Mouse (Mus musculus) MEL (cell line): ENCODE measurements at regions not wholly inside any gene's neighbourhood (a gene's known extent, or its start where the extent isn't known, plus 50 kb on each side); places are given as distances from the start of the nearest gene placed in this dataset.

Experiments
- DNase-seq: peaks from one replicate; pipeline ENCODE4 v3.0.0; 2011; ENCODE audit warnings: low read depth, low spot score
- H3K27ac ChIP-seq: 2 replicates; pipeline ENCODE4 v1.5.1; 2012; ENCODE audit warnings: low read depth, mild to moderate bottlenecking, control low read depth, low read length, moderate library complexity; ENCODE audit not compliant: control insufficient read depth
- H3K27me3 ChIP-seq, 2 experiments: fragments of 150-350 bp in 1 of 2; sonication (generic) in 1 of 2; 2 replicates each; pipeline ENCODE4 v1.6.1; 2012; ENCODE audit warnings: low read length in 2 of 2, mild to moderate bottlenecking in 2 of 2, improper control_type of control experiment in 1 of 2, moderate library complexity in 1 of 2; ENCODE audit not compliant: insufficient read depth in 2 of 2, control insufficient read depth in 1 of 2
- H3K36me3 ChIP-seq, 2 experiments: 2 replicates each; pipeline ENCODE4 v1.6.1; 2012 to 2014; ENCODE audit warnings: low read length in 2 of 2, improper control_type of control experiment in 1 of 2, inconsistent platforms in 1 of 2, mild to moderate bottlenecking in 1 of 2; ENCODE audit not compliant: insufficient read depth in 2 of 2, control insufficient read depth in 1 of 2
- H3K4me1 ChIP-seq, 2 experiments: fragments of 150-350 bp in 1 of 2; sonication (generic) in 1 of 2; 2 replicates each; pipeline ENCODE4 v1.6.1; 2012; ENCODE audit warnings: low read length in 2 of 2, improper control_type of control experiment in 1 of 2, mild to moderate bottlenecking in 1 of 2; ENCODE audit not compliant: insufficient read depth in 2 of 2, control insufficient read depth in 1 of 2
- H3K4me3 ChIP-seq, 2 experiments: fragments of 150-350 bp in 1 of 2; sonication (generic) in 1 of 2; 2 replicates each; pipeline ENCODE4 v1.5.1; 2012; ENCODE audit warnings: low read depth in 2 of 2, low read length in 2 of 2, mild to moderate bottlenecking in 2 of 2, moderate library complexity in 2 of 2, control low read depth in 1 of 2, improper control_type of control experiment in 1 of 2; ENCODE audit not compliant: control insufficient read depth in 1 of 2, insufficient read depth in 1 of 2
- H3K79me2 ChIP-seq: 2 replicates; pipeline ENCODE4 v1.6.1; 2012; ENCODE audit warnings: mild to moderate bottlenecking, low read length, moderate library complexity; ENCODE audit not compliant: control insufficient read depth, poor library complexity, insufficient read depth
- H3K9ac ChIP-seq: 2 replicates; pipeline ENCODE4 v1.6.1; 2012; ENCODE audit warnings: low read depth, mild to moderate bottlenecking, control low read depth, low read length, moderate library complexity; ENCODE audit not compliant: control insufficient read depth, poor library complexity, severe bottlenecking
- H3K9me3 ChIP-seq: fragments of 150-350 bp; sonication (generic); replicated peaks from 2 replicates; pipeline ENCODE4 v1.6.1; 2012; ENCODE audit warnings: mild to moderate bottlenecking, low read length, improper control_type of control experiment, moderate library complexity; ENCODE audit not compliant: insufficient read depth
- CHD1 ChIP-seq: IDR thresholded peaks from 2 replicates; pipeline ENCODE4 v1.6.1; 2012; ENCODE audit warnings: low read depth, mild to moderate bottlenecking, inconsistent platforms, low read length, improper control_type of control experiment
- CHD2 ChIP-seq: IDR thresholded peaks from 2 replicates; pipeline ENCODE4 v1.6.1; 2011; ENCODE audit warnings: low read length, improper control_type of control experiment
- CTCF ChIP-seq, 3 experiments: IDR thresholded peaks in 2 of 3; conservative IDR thresholded peaks in 1 of 3; 2 replicates each; pipeline ENCODE4 v1.5.1; 2011 to 2012; ENCODE audit warnings: low read length in 3 of 3, low read depth in 2 of 3, mild to moderate bottlenecking in 2 of 3, improper control_type of control experiment in 1 of 3, inconsistent platforms in 1 of 3, mixed read lengths in 1 of 3, moderate library complexity in 1 of 3; ENCODE audit not compliant: control insufficient read depth in 1 of 3, insufficient read depth in 1 of 3, poor library complexity in 1 of 3, severe bottlenecking in 1 of 3
- E2F4 ChIP-seq: IDR thresholded peaks from 2 replicates; pipeline ENCODE4 v1.6.1; 2011; ENCODE audit warnings: low read depth, low read length, improper control_type of control experiment, borderline replicate concordance
- JUND ChIP-seq: IDR thresholded peaks from 2 replicates; pipeline ENCODE4 v1.6.1; 2011; ENCODE audit warnings: low read depth, mild to moderate bottlenecking, improper control_type of control experiment, low read length
- MAX ChIP-seq: IDR thresholded peaks from 2 replicates; pipeline ENCODE4 v1.6.1; 2011; ENCODE audit warnings: low read length, improper control_type of control experiment
- NRF1 ChIP-seq: IDR thresholded peaks from 2 replicates; pipeline ENCODE4 v1.6.1; 2014; ENCODE audit warnings: low read depth, mild to moderate bottlenecking, inconsistent platforms, low read length, improper control_type of control experiment, moderate library complexity; ENCODE audit not compliant: poor library complexity, insufficient read depth, severe bottlenecking
- POLR2A ChIP-seq, 2 experiments: IDR thresholded peaks; 2 replicates each; pipeline ENCODE4 v1.6.1; 2011 to 2012; ENCODE audit warnings: low read length in 2 of 2, mild to moderate bottlenecking in 2 of 2, control low read depth in 1 of 2, improper control_type of control experiment in 1 of 2, low read depth in 1 of 2, moderate library complexity in 1 of 2; ENCODE audit not compliant: control insufficient read depth in 1 of 2, insufficient read depth in 1 of 2, poor library complexity in 1 of 2
- RAD21 ChIP-seq: IDR thresholded peaks from 2 replicates; pipeline ENCODE4 v1.6.1; 2011; ENCODE audit warnings: mild to moderate bottlenecking, low read depth, low read length, improper control_type of control experiment
- RCOR1 ChIP-seq: IDR thresholded peaks from 2 replicates; pipeline ENCODE4 v1.6.1; 2012; ENCODE audit warnings: low read depth, mild to moderate bottlenecking, inconsistent platforms, low read length, improper control_type of control experiment
- SMC3 ChIP-seq: IDR thresholded peaks from 2 replicates; pipeline ENCODE4 v1.6.1; 2011; ENCODE audit warnings: low read depth, low read length, improper control_type of control experiment
- TAL1 ChIP-seq: IDR thresholded peaks from 2 replicates; pipeline ENCODE4 v1.6.1; 2012; ENCODE audit warnings: mild to moderate bottlenecking, inconsistent platforms, low read length, moderate library complexity, mixed read lengths
- TBP ChIP-seq: IDR thresholded peaks from 2 replicates; pipeline ENCODE4 v1.8.0; 2011; ENCODE audit warnings: low read depth, low read length, improper control_type of control experiment
- TCF12 ChIP-seq: IDR thresholded peaks from 2 replicates; pipeline ENCODE4 v1.6.1; 2014; ENCODE audit warnings: low read depth, mild to moderate bottlenecking, inconsistent platforms, low read length, improper control_type of control experiment, moderate library complexity
- UBTF ChIP-seq: IDR thresholded peaks from 2 replicates; pipeline ENCODE4 v1.6.1; 2012; ENCODE audit warnings: low read depth, mild to moderate bottlenecking, inconsistent platforms, low read length, improper control_type of control experiment, moderate library complexity, borderline replicate concordance; ENCODE audit not compliant: insufficient read depth
- USF1 ChIP-seq: IDR thresholded peaks from 2 replicates; pipeline ENCODE4 v1.6.1; 2014; ENCODE audit warnings: low read depth, mild to moderate bottlenecking, inconsistent platforms, low read length, improper control_type of control experiment, moderate library complexity
- ZNF384 ChIP-seq: IDR thresholded peaks from 2 replicates; pipeline ENCODE4 v1.6.1; 2012; ENCODE audit warnings: low read depth, mild to moderate bottlenecking, inconsistent platforms, low read length, improper control_type of control experiment

DNA sequence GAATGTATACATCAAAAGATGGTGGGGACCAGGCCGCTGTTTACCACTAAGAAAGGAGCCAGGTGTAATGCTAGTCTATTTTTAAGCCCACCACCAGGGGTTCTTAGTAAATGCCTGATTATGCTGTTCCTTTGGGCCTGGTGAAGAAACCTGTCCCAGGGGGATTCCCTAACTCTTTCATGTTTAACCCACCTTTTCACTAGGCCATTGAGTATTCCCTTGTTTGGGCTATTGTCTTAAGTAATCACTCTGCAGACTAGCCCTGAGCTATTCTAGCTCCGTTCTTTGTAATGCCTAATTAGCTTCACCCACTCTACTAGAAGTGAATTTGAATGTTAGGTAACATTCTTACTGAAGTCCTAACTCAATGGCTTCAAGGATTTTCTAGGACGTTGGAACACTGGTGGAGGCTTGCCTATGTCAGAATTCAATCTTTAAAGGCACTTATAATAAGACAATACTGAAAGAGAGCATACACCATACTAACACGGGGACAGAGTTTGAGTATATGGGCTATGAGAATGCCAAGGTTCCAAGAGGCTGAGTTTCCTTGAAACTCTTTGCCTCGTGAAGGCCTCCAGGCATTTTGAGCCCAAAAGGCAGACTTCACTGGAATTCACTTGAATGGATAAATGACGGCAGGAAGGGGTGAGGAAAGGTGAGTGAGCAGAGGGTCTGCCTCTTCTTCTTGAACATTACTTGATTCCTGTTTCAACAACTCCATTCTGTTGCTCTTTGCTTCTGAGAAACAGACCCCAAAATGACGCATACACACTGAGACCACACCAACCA lies 312.7 kb upstream of the Irx4 start:
- Histone ChIP-seq H3K27ac (no peak overlapping the region), H3K79me2 (no peaks in the 10 kb centered on the region), H3K9ac (no peak overlapping the region), H3K36me3 (no peaks in the 10 kb centered on the region), H3K27me3 (no peaks in the 10 kb centered on the region), H3K9me3 (no peaks in the 10 kb centered on the region), H3K4me3 (no peak overlapping the region), H3K4me1 (no peaks in the 10 kb centered on the region)
- no peak for TF ChIP-seq JUND
- no peak for TF ChIP-seq E2F4
- TF ChIP-seq CHD2: no peak
- TF ChIP-seq CTCF (IDR thresholded peaks at IDR 0.05 in 2 of 3, conservative IDR thresholded peaks at IDR 0.05 in 1 of 3; ENCODE audit: control insufficient read depth in 1 of 3, insufficient read depth in 1 of 3, low read depth in 2 of 3, low read length in 3 of 3, poor library complexity in 1 of 3, severe bottlenecking in 1 of 3): no peak
- no peak for TF ChIP-seq SMC3
- no peak for TF ChIP-seq NRF1
- no peak for TF ChIP-seq RCOR1
- no peak for TF ChIP-seq USF1
- no peak for TF ChIP-seq POLR2A (IDR thresholded peaks at IDR 0.05; ENCODE audit: control insufficient read depth in 1 of 2, insufficient read depth in 1 of 2, low read depth in 1 of 2, low read length in 2 of 2, poor library complexity in 1 of 2)
- TF ChIP-seq TCF12: no peak
- no peak for DNase-seq

DNA sequence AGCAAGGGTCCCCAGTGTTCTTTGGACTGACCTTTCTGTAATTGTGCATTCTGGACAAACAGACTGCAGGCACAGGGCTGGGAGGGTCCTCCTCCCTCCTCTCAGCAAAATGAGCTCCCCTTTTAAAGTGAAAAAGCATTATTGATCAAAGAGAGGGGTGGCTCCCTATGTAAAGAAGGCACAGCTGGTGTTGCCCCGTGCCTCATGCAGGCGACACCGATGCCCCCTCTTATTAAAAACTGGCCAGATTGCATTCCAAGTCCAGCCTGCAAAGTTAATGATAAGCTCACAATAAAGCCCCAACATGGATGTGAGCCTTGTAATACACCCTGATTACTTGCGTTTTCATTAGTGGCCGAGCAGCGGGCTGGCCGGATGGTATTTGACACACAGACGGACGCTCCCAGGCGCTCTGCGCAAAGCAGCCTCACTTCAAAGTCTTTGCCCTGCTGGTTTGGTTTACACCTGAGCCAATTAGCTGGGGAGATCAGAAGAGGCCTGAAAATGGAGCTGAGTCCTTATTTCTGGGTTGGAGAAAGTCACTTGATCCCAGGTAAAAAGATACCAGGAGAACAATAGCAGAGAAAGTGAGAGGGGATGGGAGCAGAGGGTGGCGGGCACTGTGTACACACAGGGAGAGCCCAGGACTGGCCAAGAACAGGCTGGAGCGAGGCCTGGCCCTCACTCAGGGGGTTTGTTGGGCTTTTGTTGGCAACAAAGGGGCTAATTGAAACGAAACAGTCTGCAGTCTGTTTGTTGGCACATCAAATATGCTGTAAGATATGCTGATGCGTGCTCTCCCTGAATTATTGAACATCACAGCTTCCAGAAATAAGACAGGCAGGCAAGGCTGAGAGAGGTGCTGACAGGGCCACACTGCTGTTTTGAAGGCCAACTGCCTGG lies 301.4 kb upstream of the Irx4 start:
- TF ChIP-seq RAD21 (no peak), JUND (no peak), TAL1 (no peak), UBTF (no peak), NRF1 (no peak), CHD1 (no peak), ZNF384 (no peak), MAX (no peak), TBP (no peak)
- H3K27ac ChIP-seq: no peak overlapping the region
- H3K4me3 ChIP-seq: no peak overlapping the region
- no peaks in the 10 kb centered on the region for H3K9me3 ChIP-seq
- no peak for DNase-seq
- no peaks in the 10 kb centered on the region for H3K27me3 ChIP-seq
- no peak overlapping the region for H3K9ac ChIP-seq
- H3K79me2 ChIP-seq: no peaks in the 10 kb centered on the region
- H3K36me3 ChIP-seq: no peaks in the 10 kb centered on the region
- no peaks in the 10 kb centered on the region for H3K4me1 ChIP-seq
